Mouse (Mus musculus): ENCODE measurements around the gene Noto. TPM values are rescaled to one million over a fixed set of nuclear protein-coding genes. Genes with fewer than 3 reads are reported as not detected.

Noto gene
- total RNA-seq, 2 experiments from 2014 or later = not detected

- no peak for DNase-seq (ENCODE audit: low spot score in 2 of 2)
These were observed 48.9 kb downstream of the Noto start for GRCm38 (mm10) chr6:85472542-85472941.

GRCm38 (mm10) chr6:85475581-85475980 lies 51.9 kb downstream of the Noto start:
- no peak for DNase-seq (ENCODE audit: low spot score in 2 of 2)

GRCm38 (mm10) chr6:85477366-85477917 lies 53.8 kb downstream of the Noto start:
- DNase-seq (ENCODE audit: low spot score in 2 of 2) = no peak

- DNase-seq (ENCODE audit: low spot score in 2 of 2) = no peak
These were observed 54.7 kb downstream of the Noto start for GRCm38 (mm10) chr6:85478416-85478815.

Other genes with a start within 250 kb of the Noto start
- gene Emx1, start 236.4 kb upstream of the Noto start, total RNA-seq (2021) = 10 to 100 TPM; 17.0 to 19.3 TPM
- gene Sfxn5, start 90.5 kb upstream of the Noto start, total RNA-seq (2021) = 100 to 1,000 TPM; 177 TPM
- gene Rab11fip5, start 49.3 kb upstream of the Noto start, total RNA-seq (2021) = 10 to 100 TPM; 60.7 to 61.2 TPM
- gene Smyd5, start 8.1 kb downstream of the Noto start, total RNA-seq (2021) = 10 to 100 TPM; 46.9 to 49.0 TPM
- 100 to 1,000 TPM; 229 to 234 TPM for gene Cct7, start 27.6 kb downstream of the Noto start, total RNA-seq (2021)
- gene Pradc1, start 28.1 kb downstream of the Noto start, total RNA-seq (2021) = 10 to 100 TPM; 17.0 to 17.3 TPM
- gene Fbxo41, start 79.1 kb downstream of the Noto start, total RNA-seq (2021) = 10 to 100 TPM; 86.4 to 86.8 TPM
- 10 to 100 TPM; 38.7 to 53.2 TPM for gene Egr4, start 89.7 kb downstream of the Noto start, total RNA-seq (2021)
- 1 to 10 TPM; 6.7 to 7.0 TPM for gene Alms1, start 163.6 kb downstream of the Noto start, total RNA-seq (2021)